Mouse (Mus musculus): Measurements from ENCODE around the gene Golph3l. TPM values are rescaled to one million over a fixed set of nuclear protein-coding genes. Genes with fewer than 3 reads are reported as not detected.
"Not testable (repeated sequence)": the region's sequence is repeated elsewhere in the genome, so short reads cannot be mapped to it uniquely, and the experiment has no call there.

The Golph3l gene
- total and polyA plus RNA-seq, 2 experiments = 2.5 to 5.2 TPM

GRCm38 (mm10) chr3:95618511-95618910 lies 29.8 kb downstream of the Golph3l start:
- no peaks in the 10 kb centered on the region for H3K4me1 ChIP-seq (ENCODE audit: control insufficient read depth, insufficient read depth, low read length)
- 93% methylated on average over 1 of the region's 1 CpGs for WGBS
- peaks cover 21% of the 10 kb centered on the region for H3K36me3 ChIP-seq (ENCODE audit: control insufficient read depth, insufficient read depth, low read length)
- no peak for DNase-seq (ENCODE audit: extremely low read depth, low read depth, low spot score)
- H3K4me3 ChIP-seq (ENCODE audit: insufficient read depth, low read depth, low read length) = no peak overlapping the region
- no peaks in the 10 kb centered on the region for H3K27me3 ChIP-seq (ENCODE audit: control insufficient read depth, insufficient read depth, low read length)
- H3K9ac ChIP-seq (ENCODE audit: low read depth, low read length) = no peak overlapping the region
- H3K79me2 ChIP-seq (ENCODE audit: control insufficient read depth, insufficient read depth, low read length) = no peaks in the 10 kb centered on the region
- no peak overlapping the region for H3K27ac ChIP-seq (replicated peaks; ENCODE audit: insufficient read depth, low read depth, low read length)
- TF ChIP-seq CTCF (IDR thresholded peaks at IDR 0.05; ENCODE audit: low read depth, low read length) (no peak), POLR2A (IDR thresholded peaks at IDR 0.05; ENCODE audit: extremely low read depth, insufficient read depth, low read length) (no peak)

- peaks cover 17% of the 10 kb centered on the region for H3K36me3 ChIP-seq (ENCODE audit: control insufficient read depth, insufficient read depth, low read length)
- WGBS = 69% methylated on average over 1 of the region's 1 CpGs
Measured at GRCm38 (mm10) chr3:95621241-95621640, 32.5 kb downstream of the Golph3l start.

GRCm38 (mm10) chr3:95622421-95622820 lies 33.7 kb downstream of the Golph3l start:
- not testable (repeated sequence) for DNase-seq (ENCODE audit: extremely low read depth, low read depth, low spot score); H3K27ac ChIP-seq (replicated peaks; ENCODE audit: insufficient read depth, low read depth, low read length); H3K9ac ChIP-seq (ENCODE audit: low read depth, low read length); H3K79me2 ChIP-seq (ENCODE audit: control insufficient read depth, insufficient read depth, low read length); H3K4me1 ChIP-seq (ENCODE audit: control insufficient read depth, insufficient read depth, low read length); H3K4me3 ChIP-seq (ENCODE audit: insufficient read depth, low read depth, low read length); H3K27me3 ChIP-seq (ENCODE audit: control insufficient read depth, insufficient read depth, low read length); H3K36me3 ChIP-seq (ENCODE audit: control insufficient read depth, insufficient read depth, low read length)
- WGBS = 96% methylated on average over 20 of the region's 20 CpGs

More at GRCm38 (mm10) chr3:95621241-95621640, 32.5 kb downstream of the Golph3l start:
- TF ChIP-seq POLR2A (IDR thresholded peaks at IDR 0.05; ENCODE audit: extremely low read depth, insufficient read depth, low read length) = no peak
- no peak for TF ChIP-seq CTCF (IDR thresholded peaks at IDR 0.05; ENCODE audit: low read depth, low read length)
- Histone ChIP-seq H3K4me1 (ENCODE audit: control insufficient read depth, insufficient read depth, low read length) (peaks cover 7% of the 10 kb centered on the region), H3K27ac (replicated peaks; ENCODE audit: insufficient read depth, low read depth, low read length) (no peak overlapping the region), H3K4me3 (ENCODE audit: insufficient read depth, low read depth, low read length) (no peak overlapping the region), H3K79me2 (ENCODE audit: control insufficient read depth, insufficient read depth, low read length) (peaks cover 3% of the 10 kb centered on the region; the same call in 1 of the 2 replicates), H3K9ac (ENCODE audit: low read depth, low read length) (no peak overlapping the region), H3K27me3 (ENCODE audit: control insufficient read depth, insufficient read depth, low read length) (no peaks in the 10 kb centered on the region)
- no peak for DNase-seq (ENCODE audit: extremely low read depth, low read depth, low spot score)

GRCm38 (mm10) chr3:95623551-95623950 lies 34.8 kb downstream of the Golph3l start:
- H3K4me1 ChIP-seq (ENCODE audit: control insufficient read depth, insufficient read depth, low read length) = peaks cover 8% of the 10 kb centered on the region
- 70% methylated on average over 2 of the region's 2 CpGs for WGBS

GRCm38 (mm10) chr3:95623991-95624515 lies 35.3 kb downstream of the Golph3l start:
- DNase-seq (ENCODE audit: extremely low read depth, low read depth, low spot score); H3K79me2 ChIP-seq (ENCODE audit: control insufficient read depth, insufficient read depth, low read length); H3K27ac ChIP-seq (replicated peaks; ENCODE audit: insufficient read depth, low read depth, low read length); H3K4me1 ChIP-seq (ENCODE audit: control insufficient read depth, insufficient read depth, low read length); H3K9ac ChIP-seq (ENCODE audit: low read depth, low read length); H3K27me3 ChIP-seq (ENCODE audit: control insufficient read depth, insufficient read depth, low read length); H3K4me3 ChIP-seq (ENCODE audit: insufficient read depth, low read depth, low read length): not testable (repeated sequence)
- WGBS = 76% methylated on average over 5 of the region's 5 CpGs
- peaks cover 11% of the 10 kb centered on the region; the same call in 1 of the 2 replicates for H3K36me3 ChIP-seq (ENCODE audit: control insufficient read depth, insufficient read depth, low read length)

More at GRCm38 (mm10) chr3:95623551-95623950, 34.8 kb downstream of the Golph3l start:
- no peak for DNase-seq (ENCODE audit: extremely low read depth, low read depth, low spot score)
- TF ChIP-seq CTCF (IDR thresholded peaks at IDR 0.05; ENCODE audit: low read depth, low read length) = no peak
- TF ChIP-seq POLR2A (IDR thresholded peaks at IDR 0.05; ENCODE audit: extremely low read depth, insufficient read depth, low read length) = no peak
- H3K4me3 ChIP-seq (ENCODE audit: insufficient read depth, low read depth, low read length) = no peak overlapping the region
- H3K9ac ChIP-seq (ENCODE audit: low read depth, low read length) = no peak overlapping the region
- H3K36me3 ChIP-seq (ENCODE audit: control insufficient read depth, insufficient read depth, low read length) = peaks cover 8% of the 10 kb centered on the region
- H3K79me2 ChIP-seq (ENCODE audit: control insufficient read depth, insufficient read depth, low read length) = peaks cover 3% of the 10 kb centered on the region; the same call in 1 of the 2 replicates
- no peak overlapping the region for H3K27ac ChIP-seq (replicated peaks; ENCODE audit: insufficient read depth, low read depth, low read length)
- H3K27me3 ChIP-seq (ENCODE audit: control insufficient read depth, insufficient read depth, low read length) = no peaks in the 10 kb centered on the region

- no peaks in the 10 kb centered on the region for H3K27me3 ChIP-seq (ENCODE audit: control insufficient read depth, insufficient read depth, low read length)
- H3K9ac ChIP-seq (ENCODE audit: low read depth, low read length) = peak within 1 kb of the TSS; percentile 78
- peak; percentile 97 for DNase-seq (ENCODE audit: extremely low read depth, low read depth, low spot score)
- H3K4me3 ChIP-seq (ENCODE audit: insufficient read depth, low read depth, low read length) = peak within 1 kb of the TSS; percentile 67
- peaks cover 11% of the 10 kb centered on the region; the same call in 1 of the 2 replicates for H3K36me3 ChIP-seq (ENCODE audit: control insufficient read depth, insufficient read depth, low read length)
- peaks cover 3% of the 10 kb centered on the region; the same call in 1 of the 2 replicates for H3K79me2 ChIP-seq (ENCODE audit: control insufficient read depth, insufficient read depth, low read length)
- H3K27ac ChIP-seq (replicated peaks; ENCODE audit: insufficient read depth, low read depth, low read length) = peak within 1 kb of the TSS; percentile 81
- peaks cover 8% of the 10 kb centered on the region for H3K4me1 ChIP-seq (ENCODE audit: control insufficient read depth, insufficient read depth, low read length)
- TF ChIP-seq POLR2A (IDR thresholded peaks at IDR 0.05; ENCODE audit: extremely low read depth, insufficient read depth, low read length) (0 out of 2 replicates have a peak, but pooled peaks have one; percentile 61), CTCF (IDR thresholded peaks at IDR 0.05; ENCODE audit: low read depth, low read length) (no peak)
- under 1% methylated on average over 44 of the region's 44 CpGs for WGBS
Measured at GRCm38 (mm10) chr3:95624628-95625503, 36.1 kb downstream of the Golph3l start, which contains the start of gene Ensa. Gene Ensa, plus strand, starts transcription at chr3:95624993.

Measured in liver, adult 2 months (tissue).